Mouse (Mus musculus) CH12.LX (cell line): ENCODE measurements around the gene Casz1. TPM values are rescaled to one million over a fixed set of nuclear protein-coding genes. Genes with fewer than 3 reads are reported as not detected.

Experiments used
- DNase-seq: peaks from one replicate; pipeline ENCODE4 v3.0.0-alpha.2; 2013; ENCODE audit errors: extremely low read depth
- H3K27ac ChIP-seq: 2 replicates; pipeline ENCODE4 v1.5.1; 2012; ENCODE audit warnings: low read depth, mild to moderate bottlenecking, control low read depth, moderate library complexity; ENCODE audit not compliant: insufficient read depth
- H3K27me3 ChIP-seq: replicated peaks from 2 replicates; pipeline ENCODE3; 2012; ENCODE audit warnings: inconsistent platforms
- H3K36me3 ChIP-seq, 2 experiments: replicated peaks in 1 of 2; 2 replicates each; pipeline versions ENCODE3 to v1.6.1; 2012; ENCODE audit warnings: inconsistent platforms in 1 of 2, low read length in 1 of 2, mild to moderate bottlenecking in 1 of 2, mixed read lengths in 1 of 2, moderate library complexity in 1 of 2; ENCODE audit not compliant: control insufficient read depth in 1 of 2, insufficient read depth in 1 of 2
- H3K4me1 ChIP-seq, 2 experiments: 2 replicates each; pipeline ENCODE4 v1.6.1; 2012; ENCODE audit warnings: inconsistent platforms in 1 of 2, moderate library complexity in 1 of 2; ENCODE audit not compliant: insufficient read depth in 2 of 2, control insufficient read depth in 1 of 2
- H3K4me2 ChIP-seq: 2 replicates; pipeline ENCODE4 v1.6.1; 2012; ENCODE audit warnings: low read depth, mild to moderate bottlenecking, control low read depth; ENCODE audit not compliant: poor library complexity, insufficient read depth, severe bottlenecking
- H3K4me3 ChIP-seq, 3 experiments: fragments of 150-350 bp in 1 of 3; sonication (generic) in 1 of 3; replicated peaks in 1 of 3; 2 replicates each; pipeline versions ENCODE3 to v1.5.1; 2011 to 2012; ENCODE audit warnings: low read depth in 2 of 3, low read length in 2 of 3, mild to moderate bottlenecking in 2 of 3, moderate library complexity in 2 of 3, control low read depth in 1 of 3, improper control_type of control experiment in 1 of 3, inconsistent platforms in 1 of 3, mixed read lengths in 1 of 3; ENCODE audit not compliant: poor library complexity in 1 of 3
- H3K79me2 ChIP-seq: replicated peaks from 2 replicates; pipeline ENCODE4 v1.6.1; 2012; ENCODE audit warnings: mild to moderate bottlenecking, moderate library complexity; ENCODE audit not compliant: control insufficient read depth, poor library complexity, insufficient read depth, severe bottlenecking; ENCODE audit errors: extremely low read depth
- H3K9ac ChIP-seq: 2 replicates; pipeline ENCODE4 v1.6.1; 2012; ENCODE audit warnings: low read depth, mild to moderate bottlenecking, control low read depth, moderate library complexity; ENCODE audit not compliant: insufficient read depth
- H3K9me3 ChIP-seq: replicated peaks from 2 replicates; pipeline ENCODE3; 2012; ENCODE audit warnings: low read length, inconsistent platforms, mixed read lengths
- CHD1 ChIP-seq: IDR thresholded peaks from 2 replicates; pipeline ENCODE4 v1.6.1; 2012; ENCODE audit warnings: low read depth, low read length, improper control_type of control experiment, inconsistent platforms
- CHD2 ChIP-seq: IDR thresholded peaks from 2 replicates; pipeline ENCODE4 v1.6.1; 2011; ENCODE audit warnings: low read length, improper control_type of control experiment
- CTCF ChIP-seq, 2 experiments: IDR thresholded peaks in 1 of 2; conservative IDR thresholded peaks in 1 of 2; 2 replicates each; pipeline ENCODE4 v1.5.1; 2011 to 2012; ENCODE audit warnings: low read depth in 2 of 2, low read length in 2 of 2, improper control_type of control experiment in 1 of 2, inconsistent platforms in 1 of 2, mild to moderate bottlenecking in 1 of 2, moderate library complexity in 1 of 2
- ELF1 ChIP-seq: IDR thresholded peaks from 2 replicates; pipeline ENCODE4 v1.6.1; 2014; ENCODE audit warnings: low read depth, mild to moderate bottlenecking, inconsistent platforms, low read length, improper control_type of control experiment
- ETS1 ChIP-seq: conservative IDR thresholded peaks from 2 replicates; pipeline ENCODE4 v1.6.1; 2012; ENCODE audit warnings: low read depth, mild to moderate bottlenecking, inconsistent platforms, low read length, improper control_type of control experiment, moderate library complexity
- GABPA ChIP-seq: IDR thresholded peaks from 2 replicates; pipeline ENCODE4 v1.6.1; 2012; ENCODE audit warnings: low read depth, low read length, improper control_type of control experiment, inconsistent platforms; ENCODE audit not compliant: insufficient replicate concordance
- HCFC1 ChIP-seq: IDR thresholded peaks from 2 replicates; pipeline ENCODE4 v1.6.1; 2012; ENCODE audit warnings: low read depth, mild to moderate bottlenecking, inconsistent platforms, low read length, improper control_type of control experiment
- MAZ ChIP-seq: IDR thresholded peaks from 2 replicates; pipeline ENCODE4 v1.6.1; 2012; ENCODE audit warnings: low read depth, mild to moderate bottlenecking, inconsistent platforms, low read length, improper control_type of control experiment, moderate library complexity
- MEF2A ChIP-seq: IDR thresholded peaks from 2 replicates; pipeline ENCODE4 v1.6.1; 2014; ENCODE audit warnings: low read depth, mild to moderate bottlenecking, inconsistent platforms, low read length, improper control_type of control experiment, borderline replicate concordance
- MXI1 ChIP-seq: IDR thresholded peaks from 2 replicates; pipeline ENCODE4 v1.6.1; 2011; ENCODE audit warnings: mild to moderate bottlenecking, low read depth, low read length, improper control_type of control experiment
- MYC ChIP-seq: IDR thresholded peaks from 2 replicates; pipeline ENCODE4 v1.6.1; 2011; ENCODE audit warnings: low read depth, mild to moderate bottlenecking, improper control_type of control experiment, low read length
- NELFE ChIP-seq: IDR thresholded peaks from 2 replicates; pipeline ENCODE4 v1.6.1; 2011; ENCODE audit warnings: low read depth, low read length, improper control_type of control experiment
- NRF1 ChIP-seq: IDR thresholded peaks from 2 replicates; pipeline ENCODE4 v1.6.1; 2014; ENCODE audit warnings: low read depth, mild to moderate bottlenecking, inconsistent platforms, low read length, improper control_type of control experiment, moderate library complexity
- PAX5 ChIP-seq: IDR thresholded peaks from 2 replicates; pipeline ENCODE4 v1.6.1; 2012; ENCODE audit warnings: low read length, inconsistent platforms, mixed read lengths
- POLR2AphosphoS2 ChIP-seq: IDR thresholded peaks from 2 replicates; pipeline ENCODE4 v1.6.1; 2011; ENCODE audit warnings: low read depth, low read length, improper control_type of control experiment
- RAD21 ChIP-seq: IDR thresholded peaks from 2 replicates; pipeline ENCODE4 v1.6.1; 2011; ENCODE audit warnings: low read depth, mild to moderate bottlenecking, low read length, improper control_type of control experiment, moderate library complexity
- RCOR1 ChIP-seq: conservative IDR thresholded peaks from 2 replicates; pipeline ENCODE4 v1.6.1; 2012; ENCODE audit warnings: low read depth, mild to moderate bottlenecking, inconsistent platforms, low read length, improper control_type of control experiment
- SMC3 ChIP-seq: IDR thresholded peaks from 2 replicates; pipeline ENCODE4 v1.6.1; 2011; ENCODE audit warnings: low read depth, low read length, improper control_type of control experiment
- UBTF ChIP-seq: IDR thresholded peaks from 2 replicates; pipeline ENCODE4 v1.6.1; 2012; ENCODE audit warnings: low read depth, mild to moderate bottlenecking, inconsistent platforms, low read length, improper control_type of control experiment, moderate library complexity
- USF1 ChIP-seq: IDR thresholded peaks from 2 replicates; pipeline ENCODE4 v1.6.1; 2014; ENCODE audit warnings: low read depth, mild to moderate bottlenecking, inconsistent platforms, low read length, improper control_type of control experiment
- USF2 ChIP-seq: conservative IDR thresholded peaks from 2 replicates; pipeline ENCODE4 v1.6.1; 2011; ENCODE audit warnings: low read depth, low read length, improper control_type of control experiment
- ZC3H11A ChIP-seq: IDR thresholded peaks from 2 replicates; pipeline ENCODE4 v1.6.1; 2012; ENCODE audit warnings: low read depth, mild to moderate bottlenecking, inconsistent platforms, low read length, improper control_type of control experiment
- ZKSCAN1 ChIP-seq: IDR thresholded peaks from 2 replicates; pipeline ENCODE4 v1.6.1; 2012; ENCODE audit warnings: low read depth, inconsistent platforms, low read length, improper control_type of control experiment, borderline replicate concordance
- dilution Hi-C: fragments of 300-500 bp; cut with MboI; formaldehyde crosslinking; loops from 2 replicates; pipeline ENCODE4 v1.14.3; 2020; ENCODE audit warnings: low sequenced_read_pairs; ENCODE audit not compliant: extremely low pct_unique_long_range_greater_than_20kb, extremely low pct_ligation_motif_present
- in situ Hi-C: fragments of 300-500 bp; cut with MboI; formaldehyde crosslinking; loops from 3 replicates; pipeline ENCODE4 v1.14.3; 2019; ENCODE audit warnings: low sequenced_read_pairs, low pct_ligation_motif_present, low pct_unique_long_range_greater_than_20kb, mixed read lengths
- polyA plus RNA-seq: library from polyadenylated mRNA; unstranded; fragments of >175 nt; gene quantifications from 2 replicates; pipeline ENCODE4 v1.2.1, GENCODE M21; 2012; ENCODE audit warnings: low read depth; ENCODE audit not compliant: insufficient read length
- total RNA-seq, 2 experiments: library from RNA; depleted of rRNA; stranded (reverse); fragments of 300-350 nt in 1 of 2; fragments of >200 nt in 1 of 2; gene quantifications; 2 replicates each; pipeline ENCODE4 v1.2.3; 2012 to 2014

Gene Casz1
- total and polyA plus RNA-seq, 3 experiments, result 0.12 to 0.36 (median 0.17) TPM

DNA sequence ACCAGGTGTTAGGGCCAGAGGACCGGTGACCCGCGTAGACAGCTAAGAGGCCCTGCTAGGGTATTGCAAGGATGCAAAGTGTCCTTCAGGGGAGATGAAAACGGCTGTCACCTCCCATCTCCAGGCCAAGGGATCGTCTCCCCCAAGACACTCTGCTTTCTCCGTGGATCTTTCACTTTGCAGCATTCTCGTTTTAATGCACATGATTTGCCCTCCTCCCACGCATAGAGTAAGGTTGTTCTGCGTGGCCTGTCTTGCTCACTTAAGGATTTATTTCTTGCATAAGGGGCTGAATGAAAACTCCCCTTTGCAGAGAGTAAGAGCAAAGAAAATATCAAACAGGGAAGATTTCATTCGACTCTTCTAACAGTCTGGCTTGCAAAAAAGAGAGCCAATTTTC, 593 bp upstream of the Casz1 start:
- Histone ChIP-seq H3K4me1 (no peaks in the 10 kb centered on the region), H3K4me2 (no peak overlapping the region), H3K9me3 (peaks cover 7% of the 10 kb centered on the region), H3K27me3 (peaks cover 96% of the 10 kb centered on the region), H3K79me2 (no peaks in the 10 kb centered on the region), H3K36me3 (no peaks in the 10 kb centered on the region), H3K9ac (no peak overlapping the region), H3K4me3 (no peak overlapping the region), H3K27ac (no peak overlapping the region)
- TF ChIP-seq USF1 (no peak), POLR2AphosphoS2 (no peak), ZKSCAN1 (no peak), RAD21 (no peak), MEF2A (no peak), USF2 (no peak), MAZ (no peak), PAX5 (no peak), HCFC1 (no peak), NRF1 (no peak), UBTF (no peak), ZC3H11A (no peak), ELF1 (no peak), MXI1 (no peak)
- dilution Hi-C loops, result no loop called here
- no peak for DNase-seq
- in situ Hi-C loops, result no loop called here

- dilution Hi-C loops, result no loop called here
- peaks cover 94% of the 10 kb centered on the region for H3K27me3 ChIP-seq
- peaks cover 7% of the 10 kb centered on the region for H3K9me3 ChIP-seq
- H3K27ac ChIP-seq, result no peak overlapping the region
- H3K4me3 ChIP-seq, result no peak overlapping the region
- TF ChIP-seq CTCF (conservative IDR thresholded peaks at IDR 0.05 in 1 of 2, IDR thresholded peaks at IDR 0.05 in 1 of 2; ENCODE audit: low read depth in 2 of 2, low read length in 2 of 2) (no peak), ZKSCAN1 (no peak), USF2 (no peak), RAD21 (no peak)
- H3K4me2 ChIP-seq, result no peak overlapping the region
- H3K4me1 ChIP-seq, result no peaks in the 10 kb centered on the region
- no peak for DNase-seq
- in situ Hi-C loops, result no loop called here
- H3K36me3 ChIP-seq, result no peaks in the 10 kb centered on the region
- no peaks in the 10 kb centered on the region for H3K79me2 ChIP-seq
- no peak overlapping the region for H3K9ac ChIP-seq
Observed at GRCm38 (mm10) chr4:148804780-148805160, 541 bp downstream of the Casz1 start.

- TF ChIP-seq NELFE (no peak), MXI1 (no peak), CHD1 (no peak), GABPA (no peak), RAD21 (no peak), CHD2 (no peak), SMC3 (no peak), ELF1 (no peak), RCOR1 (no peak), ZKSCAN1 (no peak), MYC (no peak), NRF1 (no peak), ETS1 (no peak), POLR2AphosphoS2 (no peak)
- TF ChIP-seq, all 38 proteins: peak for 0
- H3K4me1 ChIP-seq, result no peaks in the 10 kb centered on the region
- no peak overlapping the region for H3K27ac ChIP-seq
- dilution Hi-C loops (no loop called here), in situ Hi-C loops (no loop called here)
- H3K79me2 ChIP-seq, result no peaks in the 10 kb centered on the region
- peaks cover 7% of the 10 kb centered on the region for H3K9me3 ChIP-seq
- H3K9ac ChIP-seq, result no peak overlapping the region
- H3K36me3 ChIP-seq, result no peaks in the 10 kb centered on the region
- peaks cover 92% of the 10 kb centered on the region for H3K27me3 ChIP-seq
- H3K4me3 ChIP-seq, result peak overlapping the region in 1 of 3 experiments; percentile 23
- peak overlapping the region; percentile 67 for H3K4me2 ChIP-seq
- no peak for DNase-seq
Observed at GRCm38 (mm10) chr4:148805161-148805810, 1.1 kb downstream of the Casz1 start.
